Mouse (Mus musculus) limb, embryonic 14.5 days (tissue): ENCODE data around the gene Hectd4. TPM values are rescaled to one million over a fixed set of nuclear protein-coding genes. Genes with fewer than 3 reads are reported as not detected.

ENCODE experiments used
- ATAC-seq: fragments of 200-750 bp; cut with Nextera tagmentation; 2 replicates; pipeline ENCODE4 v1.8.0; 2017; ENCODE audit warnings: low read depth, moderate number of reproducible peaks, moderate TSS enrichment; ENCODE audit not compliant: low FRiP score
- DNase-seq: peaks from one replicate; pipeline ENCODE4 v3.0.0-alpha.2; 2015; ENCODE audit warnings: low spot score
- H3K27ac ChIP-seq: fragments of 300-500 bp; sonication (generic); replicated peaks from 2 replicates; pipeline ENCODE4 v1.5.1; 2014; ENCODE audit warnings: low read depth, mild to moderate bottlenecking, low read length, moderate library complexity, mixed read lengths
- H3K27me3 ChIP-seq: fragments of 300-500 bp; sonication (generic); 2 replicates; pipeline ENCODE4 v1.6.1; 2014; ENCODE audit warnings: low read length, mixed read lengths; ENCODE audit not compliant: control insufficient read depth, insufficient read depth
- H3K36me3 ChIP-seq: fragments of 300-500 bp; sonication (generic); 2 replicates; pipeline ENCODE4 v1.6.1; 2014; ENCODE audit warnings: mild to moderate bottlenecking, low read length, moderate library complexity, mixed read lengths; ENCODE audit not compliant: control insufficient read depth, insufficient read depth
- H3K4me1 ChIP-seq: fragments of 300-500 bp; sonication (generic); 2 replicates; pipeline ENCODE4 v1.6.1; 2014; ENCODE audit warnings: antibody characterized with exemption, low read length, mixed read lengths; ENCODE audit not compliant: control insufficient read depth, insufficient read depth
- H3K4me2 ChIP-seq: fragments of 300-500 bp; sonication (generic); replicated peaks from 2 replicates; pipeline ENCODE4 v1.6.1; 2014; ENCODE audit warnings: low read depth, mild to moderate bottlenecking, low read length, moderate library complexity; ENCODE audit not compliant: severe bottlenecking
- H3K4me3 ChIP-seq: fragments of 300-500 bp; sonication (generic); replicated peaks from 2 replicates; pipeline ENCODE4 v1.5.1; 2014; ENCODE audit warnings: low read length
- H3K9ac ChIP-seq: fragments of 300-500 bp; sonication (generic); 2 replicates; pipeline ENCODE4 v1.6.1; 2014; ENCODE audit warnings: mild to moderate bottlenecking, low read depth, low read length, moderate library complexity; ENCODE audit not compliant: severe bottlenecking
- H3K9me3 ChIP-seq: fragments of 300-500 bp; sonication (generic); 2 replicates; pipeline ENCODE4 v1.6.1; 2016; ENCODE audit warnings: low read length; ENCODE audit not compliant: control insufficient read depth
- POLR2A ChIP-seq: fragments of 200-500 bp; IDR thresholded peaks from 2 replicates; pipeline ENCODE4 v1.8.0; 2012; ENCODE audit warnings: inconsistent platforms, mild to moderate bottlenecking, moderate library complexity, borderline replicate concordance; ENCODE audit not compliant: insufficient read depth, insufficient read length; ENCODE audit errors: extremely low read depth
- WGBS: fragments of 180-500 bp; shearing (Covaris S2); extraction: QIAGEN DNeasy Blood & Tissue Kit; methylation state at CpG from one replicate; pipeline ENCODE4 v1.1.7; 2014; 5-methylcytosine and 5-hydroxymethylcytosine counted together
- polyA plus RNA-seq, 2 experiments: library from polyadenylated mRNA; depleted of rRNA in 1 of 2; stranded (reverse) in 1 of 2; unstranded in 1 of 2; fragments of >200 nt; fragmentation: Nextera tagmentation in 1 of 2; extraction: Ambion mirVana in 1 of 2; gene quantifications; 2 replicates each; pipeline versions ENCODE4 v1.2.1 to v1.2.3; 2012 to 2014

The Hectd4 gene
- polyA plus RNA-seq, 2 experiments = 7.0 to 15.2 TPM

DNA sequence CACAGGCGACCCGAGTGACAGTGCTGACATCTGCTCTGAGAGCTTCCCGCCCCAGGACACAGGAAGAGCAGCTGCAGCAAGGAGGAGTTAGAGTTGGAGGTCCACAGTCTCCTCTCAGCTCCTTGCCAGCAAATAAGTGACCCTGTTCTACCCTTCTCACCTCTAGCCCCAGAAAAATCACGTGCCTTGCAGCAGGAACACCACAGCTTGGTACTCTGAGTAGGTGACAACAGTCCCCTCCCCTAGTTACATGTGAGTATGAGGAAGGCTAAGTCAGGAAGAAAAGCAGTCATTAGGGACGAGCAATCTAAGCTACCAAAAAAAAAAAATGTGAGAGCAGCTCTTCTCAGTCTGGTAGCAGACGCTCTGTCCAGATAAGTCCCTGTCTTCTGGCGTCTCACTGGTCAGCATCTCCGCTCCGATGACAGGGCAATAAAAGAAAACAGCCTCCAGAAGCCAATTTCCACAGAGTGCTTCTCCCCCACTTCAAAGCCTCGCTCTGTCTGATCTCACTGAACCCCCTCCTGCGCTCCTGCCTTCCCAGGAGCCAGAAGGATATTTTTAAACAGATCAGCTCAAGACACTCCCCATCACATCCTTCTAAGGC lies 35.0 kb upstream of the Hectd4 start:
- no peak overlapping the region for H3K4me2 ChIP-seq
- ATAC-seq = peak; percentile 30; the same call in 1 of the 2 replicates

GRCm38 (mm10) chr5:121187580-121188001 lies 32.4 kb upstream of the Hectd4 start:
- 86% methylated on average over 8 of the region's 8 CpGs for WGBS
- H3K4me2 ChIP-seq = no peak overlapping the region
- DNase-seq = no peak
- no peak for TF ChIP-seq POLR2A
- H3K4me1 ChIP-seq = peaks cover 22% of the 10 kb centered on the region
- H3K9ac ChIP-seq = no peak overlapping the region
- no peak for ATAC-seq
- H3K36me3 ChIP-seq = no peaks in the 10 kb centered on the region
- no peak overlapping the region for H3K4me3 ChIP-seq
- no peaks in the 10 kb centered on the region for H3K9me3 ChIP-seq
- H3K27ac ChIP-seq = no peak overlapping the region
- no peaks in the 10 kb centered on the region for H3K27me3 ChIP-seq

More for the DNA sequence above, 35.0 kb upstream of the Hectd4 start:
- peak overlapping the region; percentile 21; the same call in 1 of the 2 replicates for H3K9ac ChIP-seq
- peaks cover 18% of the 10 kb centered on the region for H3K4me1 ChIP-seq
- H3K36me3 ChIP-seq = no peaks in the 10 kb centered on the region
- no peaks in the 10 kb centered on the region for H3K9me3 ChIP-seq
- no peak overlapping the region for H3K27ac ChIP-seq
- no peak for DNase-seq
- WGBS = 19% methylated on average over 11 of the region's 11 CpGs
- no peaks in the 10 kb centered on the region for H3K27me3 ChIP-seq
- H3K4me3 ChIP-seq = no peak overlapping the region
- no peak for TF ChIP-seq POLR2A

- H3K4me1 ChIP-seq = peaks cover 22% of the 10 kb centered on the region
Measured at GRCm38 (mm10) chr5:121188265-121188664, 31.8 kb upstream of the Hectd4 start.

GRCm38 (mm10) chr5:121189182-121189581 lies 30.8 kb upstream of the Hectd4 start:
- H3K4me2 ChIP-seq = no peak overlapping the region
- DNase-seq (no peak), ATAC-seq (no peak)
- H3K9me3 ChIP-seq = no peaks in the 10 kb centered on the region
- TF ChIP-seq POLR2A = no peak
- H3K27me3 ChIP-seq = no peaks in the 10 kb centered on the region
- H3K36me3 ChIP-seq = no peaks in the 10 kb centered on the region
- H3K27ac ChIP-seq = no peak overlapping the region
- peaks cover 22% of the 10 kb centered on the region for H3K4me1 ChIP-seq
- H3K9ac ChIP-seq = no peak overlapping the region
- H3K4me3 ChIP-seq = no peak overlapping the region
- WGBS = 79% methylated on average over 9 of the region's 9 CpGs

More at GRCm38 (mm10) chr5:121188265-121188664, 31.8 kb upstream of the Hectd4 start:
- no peak for TF ChIP-seq POLR2A
- Histone ChIP-seq H3K27ac (no peak overlapping the region), H3K4me3 (no peak overlapping the region), H3K27me3 (no peaks in the 10 kb centered on the region), H3K4me2 (no peak overlapping the region), H3K9me3 (no peaks in the 10 kb centered on the region), H3K36me3 (no peaks in the 10 kb centered on the region), H3K9ac (no peak overlapping the region)
- DNase-seq = no peak
- ATAC-seq = no peak
- WGBS = 94% methylated on average over 9 of the region's 9 CpGs

DNA sequence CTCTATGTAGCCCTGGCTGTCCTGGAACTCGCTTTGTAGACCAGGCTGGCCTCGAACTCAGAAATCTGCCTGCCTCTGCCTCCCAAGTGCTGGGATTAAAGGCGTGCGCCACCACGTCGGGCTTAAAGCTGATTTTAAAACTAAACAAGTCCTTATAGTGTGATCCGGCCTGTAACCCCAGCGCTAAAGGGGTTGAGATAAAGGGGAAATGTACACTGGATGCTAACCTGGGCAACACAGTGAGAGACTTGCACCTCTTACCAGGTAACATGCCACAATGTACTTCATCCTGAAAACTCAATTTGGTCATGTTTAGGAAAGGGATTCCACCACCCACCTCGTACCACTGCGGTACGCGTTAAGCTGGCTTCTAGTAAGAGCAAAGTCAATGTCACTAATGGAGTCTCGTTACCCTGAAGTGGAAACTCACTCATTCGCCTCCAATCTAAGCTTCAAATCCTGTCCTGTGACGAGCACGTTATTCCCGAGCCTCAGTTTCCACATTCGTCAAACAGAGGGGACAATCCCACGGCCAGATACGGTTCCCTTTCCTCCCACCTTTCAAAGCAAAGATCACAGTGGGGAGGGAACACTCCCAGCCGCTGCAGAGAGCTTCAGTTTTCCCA lies 29.7 kb upstream of the Hectd4 start:
- H3K4me1 ChIP-seq = peaks cover 16% of the 10 kb centered on the region
- peak overlapping the region; percentile 96 for H3K4me3 ChIP-seq
- H3K27ac ChIP-seq = peak overlapping the region; percentile 80; the same call in 1 of the 2 replicates
- no peak for TF ChIP-seq POLR2A
- H3K27me3 ChIP-seq = no peaks in the 10 kb centered on the region
- ATAC-seq (no peak), DNase-seq (no peak)
- peak overlapping the region; percentile 89 for H3K9ac ChIP-seq
- H3K9me3 ChIP-seq = no peaks in the 10 kb centered on the region
- H3K36me3 ChIP-seq = no peaks in the 10 kb centered on the region
- 29% methylated on average over 21 of the region's 21 CpGs for WGBS
- peak overlapping the region; percentile 57 for H3K4me2 ChIP-seq
